Mouse (Mus musculus): ENCODE data around the gene Dbp.

GRCm38 (mm10) chr7:45681046-45681736 is 23.7 kb upstream of the Dbp start:
- TF ChIP-seq CTCF (IDR thresholded peaks at IDR 0.05; ENCODE audit: extremely low read depth, insufficient read depth, low read length) = no peak
- no peak for TF ChIP-seq POLR2A (IDR thresholded peaks at IDR 0.05; ENCODE audit: extremely low read depth, insufficient read depth, low read length)
